Mouse (Mus musculus): ENCODE results near the gene Megf6.

The Megf6 gene

GRCm38 (mm10) chr4:154211459-154211858, 40.9 kb downstream of the Megf6 start:
- DNase-seq (ENCODE audit: low read depth, low spot score), result no peak

GRCm38 (mm10) chr4:154213586-154213985, 43.1 kb downstream of the Megf6 start:
- DNase-seq (ENCODE audit: low read depth, low spot score), result no peak

- no peak for DNase-seq (ENCODE audit: low read depth, low spot score)
Observed at GRCm38 (mm10) chr4:154214075-154214474, 43.5 kb downstream of the Megf6 start.

- DNase-seq (ENCODE audit: low read depth, low spot score), result no peak
Observed at GRCm38 (mm10) chr4:154217711-154218350, 47.3 kb downstream of the Megf6 start.

GRCm38 (mm10) chr4:154222773-154223172, 52.2 kb downstream of the Megf6 start:
- DNase-seq (ENCODE audit: low read depth, low spot score), result no peak

- no peak for DNase-seq (ENCODE audit: low read depth, low spot score)
Observed at GRCm38 (mm10) chr4:154224267-154224969, 53.9 kb downstream of the Megf6 start.

GRCm38 (mm10) chr4:154224970-154225309, 54.4 kb downstream of the Megf6 start:
- DNase-seq (ENCODE audit: low read depth, low spot score), result no peak

- DNase-seq (ENCODE audit: low read depth, low spot score), result no peak
Observed at GRCm38 (mm10) chr4:154226678-154227077, 56.1 kb downstream of the Megf6 start.

GRCm38 (mm10) chr4:154228336-154228735, 57.8 kb downstream of the Megf6 start:
- no peak for DNase-seq (ENCODE audit: low read depth, low spot score)

- no peak for DNase-seq (ENCODE audit: low read depth, low spot score)
Observed at GRCm38 (mm10) chr4:154229569-154229968, 59.0 kb downstream of the Megf6 start.

- DNase-seq (ENCODE audit: low read depth, low spot score), result no peak
Observed at GRCm38 (mm10) chr4:154231380-154231779, 60.9 kb downstream of the Megf6 start.

GRCm38 (mm10) chr4:154232295-154232694, 61.8 kb downstream of the Megf6 start:
- DNase-seq (ENCODE audit: low read depth, low spot score), result no peak

GRCm38 (mm10) chr4:154236001-154236400, 65.5 kb downstream of the Megf6 start:
- no peak for DNase-seq (ENCODE audit: low read depth, low spot score)

GRCm38 (mm10) chr4:154236893-154237292, 66.4 kb downstream of the Megf6 start:
- DNase-seq (ENCODE audit: low read depth, low spot score), result no peak

- no peak for DNase-seq (ENCODE audit: low read depth, low spot score)
Observed at GRCm38 (mm10) chr4:154237306-154237705, 66.8 kb downstream of the Megf6 start.

- DNase-seq (ENCODE audit: low read depth, low spot score), result no peak
Observed at GRCm38 (mm10) chr4:154239199-154239598, 68.7 kb downstream of the Megf6 start.

- DNase-seq (ENCODE audit: low read depth, low spot score), result no peak
Observed at GRCm38 (mm10) chr4:154240608-154241007, 70.1 kb downstream of the Megf6 start.

GRCm38 (mm10) chr4:154245342-154245741, 74.8 kb downstream of the Megf6 start:
- DNase-seq (ENCODE audit: low read depth, low spot score), result peak; percentile 67

GRCm38 (mm10) chr4:154246115-154247040, 75.8 kb downstream of the Megf6 start:
- DNase-seq (ENCODE audit: low read depth, low spot score), result peak; percentile 48

- peak; percentile 21 for DNase-seq (ENCODE audit: low read depth, low spot score)
Observed at GRCm38 (mm10) chr4:154247207-154248091, 76.9 kb downstream of the Megf6 start.

GRCm38 (mm10) chr4:154248092-154248805, 77.7 kb downstream of the Megf6 start:
- DNase-seq (ENCODE audit: low read depth, low spot score), result peak; percentile 75

Measured in 3T3-L1 (cell line).